Mouse (Mus musculus) layer of hippocampus, postnatal 10 days (tissue): Measurements from ENCODE around the gene Ehbp1. TPM values are rescaled to one million over a fixed set of nuclear protein-coding genes. Genes with fewer than 3 reads are reported as not detected.

Source experiments
- DNase-seq, 2 experiments: peaks; one replicate each; pipeline ENCODE4 v3.0.0; 2021; ENCODE audit warnings: low spot score in 2 of 2
- total RNA-seq, 2 experiments: library from RNA; stranded (reverse); gene quantifications; 2 replicates each; pipeline ENCODE4 v1.2.3; 2021

The Ehbp1 gene
- total RNA-seq, 2 experiments from 2014 or later, result 60.8 to 66.3 TPM

GRCm38 (mm10) chr11:22002783-22003340 is 339.2 kb downstream of the Ehbp1 start, which contains the start of gene Otx1:
Gene Otx1 (minus strand): TSS chr11:22002897.
- DNase-seq, result peak; percentile 36 to 55

- peak in 1 of 2 experiments; percentile 14 for DNase-seq
Observed at GRCm38 (mm10) chr11:22002062-22002782, 339.9 kb downstream of the Ehbp1 start.

GRCm38 (mm10) chr11:22001321-22002061 is 340.6 kb downstream of the Ehbp1 start:
- peak; percentile 67 to 77 for DNase-seq

DNA sequence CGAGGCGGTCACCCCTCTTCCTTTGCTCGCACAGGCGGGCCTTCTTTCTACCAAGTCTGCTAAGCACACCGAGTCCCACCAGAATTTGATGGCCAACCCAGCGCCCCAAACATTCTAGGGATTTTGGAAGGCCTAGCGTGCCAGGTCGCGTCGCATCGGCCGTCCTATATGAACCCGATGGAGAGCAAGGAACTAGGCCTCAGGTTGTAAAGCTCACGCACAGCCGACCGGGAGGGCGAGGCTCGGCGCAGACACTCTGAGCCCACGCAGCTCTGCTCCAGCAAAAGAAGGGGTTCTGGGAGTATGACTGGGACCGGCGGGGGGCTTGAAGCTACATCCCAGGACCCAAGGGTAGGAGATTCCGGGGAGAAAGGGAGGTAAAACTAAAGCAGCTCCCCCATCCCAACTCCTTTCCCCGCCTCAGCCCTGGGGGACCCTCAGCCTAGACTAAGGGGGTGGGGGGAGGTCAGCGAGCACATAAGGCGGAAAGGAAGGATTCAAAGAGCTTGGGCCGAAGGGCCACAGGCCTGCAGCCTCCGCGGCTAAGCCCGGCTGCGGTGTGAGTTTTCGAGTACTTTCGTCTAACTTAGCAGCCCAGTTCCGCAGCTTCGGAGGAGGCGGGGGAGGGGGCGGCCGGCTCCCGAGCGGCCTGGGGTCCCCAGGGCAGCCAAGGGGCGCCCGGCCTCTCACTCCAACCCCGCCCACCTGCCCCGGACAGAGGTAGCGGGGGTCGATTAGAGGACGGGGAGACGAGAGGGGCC is 341.6 kb downstream of the Ehbp1 start:
- DNase-seq, result peak; percentile 21 to 35

GRCm38 (mm10) chr11:21999396-22000315 is 342.4 kb downstream of the Ehbp1 start:
- DNase-seq, result peak; percentile 18 to 31

DNA sequence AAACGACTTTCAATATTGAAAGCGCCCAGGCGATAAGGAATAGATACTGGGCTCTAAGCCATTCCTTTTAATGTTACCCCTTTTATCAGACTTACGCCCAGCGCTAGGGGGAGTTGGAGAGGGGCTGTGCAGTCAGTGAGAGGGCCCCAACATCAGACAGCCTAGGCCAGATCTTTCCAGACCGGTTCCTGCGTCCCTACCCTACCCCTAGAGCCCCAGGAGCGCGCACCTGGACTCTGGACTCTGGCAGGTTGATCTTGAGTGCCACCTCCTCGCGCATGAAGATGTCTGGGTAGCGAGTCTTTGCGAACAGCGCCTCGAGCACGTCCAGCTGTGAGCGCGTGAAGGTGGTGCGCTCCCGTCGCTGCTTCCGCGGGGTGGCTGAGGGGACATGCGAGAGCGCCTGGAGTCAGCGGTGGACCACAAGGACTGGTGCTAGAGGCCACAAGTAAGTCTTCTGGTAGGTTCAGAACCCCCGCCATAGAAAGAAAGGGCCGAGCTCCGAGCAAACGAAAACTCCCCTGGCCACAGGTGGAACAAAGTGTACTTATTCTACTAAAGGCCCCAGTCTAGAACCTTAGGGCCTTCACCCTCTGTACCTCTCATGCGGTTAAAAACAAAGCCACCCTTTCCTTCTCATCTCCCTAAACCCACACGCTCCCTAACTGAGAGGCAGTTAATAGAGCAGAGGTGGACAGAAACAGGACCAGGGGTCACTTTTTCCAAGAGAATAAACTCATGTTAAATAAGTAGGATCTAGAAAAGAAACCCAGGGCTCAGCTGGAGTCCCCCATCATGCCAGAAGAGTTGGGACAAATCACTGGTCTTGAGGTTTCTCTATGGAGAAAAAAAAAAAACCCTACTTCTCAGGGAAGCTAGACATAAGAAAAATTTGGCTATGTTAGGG is 343.7 kb downstream of the Ehbp1 start:
- DNase-seq, result peak; percentile 15 to 44

DNA sequence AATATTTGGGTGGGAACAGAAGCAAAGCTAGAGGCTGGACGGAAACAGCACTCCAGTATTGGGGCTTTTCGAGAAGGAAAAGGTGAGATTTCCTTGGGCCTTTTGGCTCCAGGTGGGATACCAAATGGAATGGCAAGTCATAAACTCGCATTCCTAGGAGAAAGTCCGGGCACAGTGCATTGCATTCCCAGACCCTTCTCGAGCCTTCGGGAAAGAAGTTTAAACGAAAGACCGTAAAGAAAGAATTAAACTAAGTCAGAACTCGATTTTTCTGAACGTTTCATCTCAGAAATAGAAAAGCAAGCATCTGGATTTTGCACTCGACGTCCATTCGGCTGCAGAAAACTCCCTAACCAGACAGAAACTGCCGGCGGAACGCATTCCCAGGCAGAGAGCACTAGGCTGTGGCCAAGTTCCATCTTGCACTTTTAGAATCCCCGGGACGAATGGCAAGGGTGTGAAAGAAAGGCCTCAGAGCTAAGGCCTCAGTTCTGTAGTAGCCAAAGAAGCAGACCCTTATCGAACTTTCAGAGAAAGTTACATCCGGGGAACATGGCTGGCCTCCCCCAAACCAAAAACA is 344.4 kb downstream of the Ehbp1 start:
- DNase-seq, result peak in 1 of 2 experiments; percentile 40

DNA sequence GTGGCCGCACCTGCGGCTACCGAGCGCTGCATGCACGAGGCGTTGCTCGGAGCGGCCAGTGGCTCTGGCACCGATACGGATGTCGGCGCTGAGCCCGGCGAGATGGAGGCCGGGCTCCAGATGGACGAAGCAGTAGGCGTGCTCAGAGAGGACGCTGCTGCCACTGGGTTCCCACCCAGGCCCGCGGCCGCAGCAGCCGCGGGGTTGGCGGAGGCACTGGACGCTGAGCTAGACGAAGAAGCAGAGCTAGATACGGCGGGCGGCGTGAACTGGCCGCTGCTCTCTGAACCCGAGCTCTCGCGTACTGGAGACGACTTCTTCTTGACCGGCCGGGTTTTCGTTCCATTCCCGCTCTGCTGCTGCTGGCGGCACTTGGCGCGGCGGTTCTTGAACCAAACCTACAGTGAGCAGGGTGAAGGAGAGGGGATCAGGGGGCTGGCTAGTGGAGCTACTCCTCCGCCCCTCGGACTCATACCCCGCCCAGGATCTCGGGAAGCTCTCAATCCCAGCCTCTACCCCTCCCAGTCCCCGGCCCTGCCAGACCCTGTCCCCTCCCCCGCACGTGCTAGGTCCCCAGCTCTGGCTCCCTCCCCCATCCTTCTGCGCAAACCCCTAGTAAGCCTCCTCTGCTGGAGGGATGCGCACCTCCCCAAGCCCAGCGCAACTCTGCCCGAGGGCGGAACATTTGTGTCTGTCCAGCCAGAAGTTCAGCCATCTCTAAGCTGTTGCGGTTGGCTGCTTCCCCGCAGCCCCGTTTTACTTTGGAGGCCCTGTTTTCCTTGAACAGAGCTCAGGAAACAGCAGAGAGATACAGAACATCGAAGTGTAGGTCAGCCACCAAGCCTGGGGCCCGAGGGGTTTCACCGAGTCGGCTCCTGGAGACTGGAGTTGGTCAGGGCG is 345.2 kb downstream of the Ehbp1 start:
- DNase-seq, result peak; percentile 60 to 70

DNA sequence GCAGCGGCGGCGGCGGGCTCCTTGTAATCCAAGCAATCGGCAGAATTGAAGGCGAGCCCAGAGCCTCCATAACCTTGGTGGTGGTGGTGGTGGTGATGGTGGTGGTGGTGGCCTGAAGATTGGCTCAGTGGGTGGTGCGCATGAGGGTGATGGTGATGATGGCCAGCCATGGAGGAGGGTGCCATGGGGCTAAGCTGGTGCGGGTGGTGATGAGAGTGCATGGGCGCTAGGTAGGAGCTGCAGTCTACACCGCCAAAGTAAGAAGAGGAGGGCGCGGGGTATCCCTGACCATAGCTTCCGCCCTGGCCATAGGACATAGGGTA is 345.8 kb downstream of the Ehbp1 start:
- DNase-seq, result no peak

- DNase-seq, result peak; percentile 33 to 46
Observed at GRCm38 (mm10) chr11:21995534-21996324, 346.4 kb downstream of the Ehbp1 start.

DNA sequence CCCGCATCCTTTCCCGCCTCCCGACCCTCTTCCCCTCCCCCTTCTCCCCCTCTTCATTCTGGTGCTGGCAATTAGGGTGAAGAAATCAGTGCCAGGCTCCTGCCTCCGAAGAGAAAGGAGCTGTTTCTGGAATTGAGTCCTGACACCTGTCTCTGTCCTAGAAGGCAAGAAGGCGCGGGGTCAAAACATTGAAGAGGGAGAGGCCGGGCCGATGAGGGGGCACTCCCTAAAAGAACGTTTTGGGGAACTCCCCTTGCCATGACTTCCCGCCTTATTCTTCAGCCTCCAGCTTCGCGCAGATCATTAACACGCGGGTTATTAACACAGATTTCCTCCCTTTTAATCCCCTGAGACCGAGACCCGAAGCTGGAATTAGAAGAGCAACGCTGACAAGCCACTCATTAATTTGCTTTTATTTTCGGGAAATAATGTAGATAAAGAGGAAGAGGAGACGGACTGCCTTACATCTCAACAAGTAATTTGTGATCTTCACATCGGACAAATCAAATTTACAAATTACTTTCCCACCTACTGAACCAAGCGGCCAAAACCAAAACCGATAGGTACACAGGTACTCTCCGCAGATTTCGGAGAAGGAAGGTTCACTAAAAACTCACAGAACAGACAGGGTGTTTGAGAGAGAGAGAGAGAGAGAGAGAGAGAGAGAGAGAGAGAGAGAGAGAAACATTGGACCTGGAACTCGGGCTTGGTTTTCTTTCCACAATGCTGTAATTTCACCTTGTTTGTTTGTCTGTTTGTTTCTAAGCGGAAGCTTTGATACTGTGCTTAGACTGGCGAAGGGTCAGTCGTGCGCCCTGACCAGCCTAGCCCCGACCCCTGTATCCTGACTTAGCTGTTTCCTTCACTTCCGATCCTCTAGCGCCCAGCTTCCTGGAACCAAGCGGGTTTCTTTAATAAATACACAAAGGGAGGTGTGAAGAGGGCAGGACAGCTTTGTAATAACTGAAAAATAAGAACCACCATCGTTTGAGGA is 347.4 kb downstream of the Ehbp1 start:
- peak; percentile 25 to 41 for DNase-seq

GRCm38 (mm10) chr11:21993597-21994376 is 348.3 kb downstream of the Ehbp1 start:
- DNase-seq, result peak; percentile 53 to 67

DNA sequence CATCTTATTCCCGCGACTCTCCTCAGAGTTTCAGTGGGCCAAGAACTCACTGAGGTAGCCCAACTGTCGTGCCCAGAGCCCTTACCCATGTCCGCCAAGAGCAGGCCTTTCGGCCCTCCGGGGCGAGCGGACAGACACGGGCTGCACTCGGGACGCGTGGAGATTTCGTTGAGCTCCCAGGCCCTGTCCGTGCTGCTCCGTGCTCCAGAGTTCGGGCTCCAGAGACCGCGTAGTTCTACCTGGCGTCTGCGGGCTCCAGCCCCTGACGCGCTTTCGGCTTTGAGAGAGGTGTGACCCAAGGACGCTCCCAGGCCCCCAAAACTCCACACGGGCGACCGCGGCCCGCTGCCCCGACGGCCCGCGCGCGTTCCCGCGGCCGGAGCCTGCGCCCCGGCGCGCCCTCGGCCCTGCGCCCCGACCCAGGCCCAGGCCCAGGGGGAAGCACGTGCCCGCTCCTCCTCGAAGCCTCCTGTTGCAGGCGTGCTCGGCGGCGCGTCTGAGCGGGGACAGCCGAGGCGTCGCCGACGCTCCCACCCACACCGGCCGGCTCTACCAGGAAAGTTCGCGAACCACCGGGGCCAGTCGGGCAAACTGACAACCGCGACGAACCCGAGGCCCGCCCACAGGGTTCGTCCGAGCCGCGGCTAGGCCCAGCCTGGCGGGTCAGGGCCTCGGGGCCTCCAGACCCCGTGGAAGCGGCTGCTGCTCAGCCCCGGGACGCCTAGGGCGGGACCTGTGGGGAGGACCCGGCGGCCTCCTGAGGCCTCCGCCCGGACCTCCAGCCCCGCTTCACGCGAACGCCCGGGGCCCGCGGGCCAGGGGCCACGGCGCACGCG is 349.1 kb downstream of the Ehbp1 start:
- peak; percentile 12 to 27 for DNase-seq

GRCm38 (mm10) chr11:21988398-21988946 is 353.6 kb downstream of the Ehbp1 start:
- no peak for DNase-seq
